Mouse (Mus musculus) ES-E14 (cell line): Measurements from ENCODE around the gene Desi2.

ENCODE experiments used
- HCFC1 ChIP-seq: IDR thresholded peaks from 2 replicates; pipeline ENCODE4 v1.6.1; 2012; ENCODE audit warnings: low read length, inconsistent platforms, borderline replicate concordance; ENCODE audit not compliant: insufficient read depth
- MAFK ChIP-seq: IDR thresholded peaks from 2 replicates; pipeline ENCODE4 v1.6.1; 2014; ENCODE audit warnings: mild to moderate bottlenecking, low read depth, low read length, inconsistent platforms; ENCODE audit not compliant: insufficient read depth
- ZC3H11A ChIP-seq: IDR thresholded peaks from 2 replicates; pipeline ENCODE4 v1.6.1; 2012; ENCODE audit warnings: low read depth, mild to moderate bottlenecking, inconsistent platforms, low read length, borderline replicate concordance

DNA sequence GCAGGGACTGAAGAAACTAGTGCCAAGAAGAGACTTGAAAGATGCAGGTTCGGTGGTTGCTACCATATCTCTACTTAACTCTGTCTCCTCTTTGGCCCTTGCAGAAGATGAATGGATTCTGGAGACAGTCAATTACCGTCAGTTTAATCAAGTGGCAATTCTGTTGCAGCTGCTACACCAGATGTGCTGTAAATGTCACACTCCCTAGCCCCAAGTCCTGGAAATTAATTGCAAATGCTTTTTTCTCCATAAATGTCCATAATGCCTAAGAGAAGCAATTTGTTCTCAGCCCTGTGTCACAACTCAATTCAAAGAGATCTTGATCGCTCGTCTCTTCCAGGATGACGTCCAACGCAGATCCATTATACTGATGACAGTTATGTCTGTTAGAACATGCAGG is 83.4 kb downstream of the Desi2 start:
- no peak for TF ChIP-seq ZC3H11A
- TF ChIP-seq MAFK, result no peak
- no peak for TF ChIP-seq HCFC1
